Mouse (Mus musculus): ENCODE results near the gene Slc29a2. TPM values are rescaled to one million over a fixed set of nuclear protein-coding genes. Genes with fewer than 3 reads are reported as not detected.

Gene Slc29a2
- polyA plus RNA-seq, 1 experiment from 2014 or later = 8.7 TPM

- H3K9me3 ChIP-seq (replicated peaks) = no peaks in the 10 kb centered on the region
- peaks cover 37% of the 10 kb centered on the region for H3K4me1 ChIP-seq (replicated peaks)
- H3K27me3 ChIP-seq (replicated peaks) = 0 out of 2 replicates have a peak, but pooled peaks cover 6% of the 10 kb centered on the region
- peak overlapping the region; percentile 37 for H3K27ac ChIP-seq (ENCODE audit: poor library complexity, severe bottlenecking)
- WGBS = 15% methylated on average over 10 of the region's 10 CpGs
- H3K9ac ChIP-seq = peak overlapping the region; percentile 44
- ATAC-seq (ENCODE audit: insufficient number of reproducible peaks, low FRiP score) = peak; percentile 19
- H3K4me3 ChIP-seq = no peak overlapping the region
- peak overlapping the region; percentile 4; the same call in 1 of the 2 replicates for H3K4me2 ChIP-seq
- no peaks in the 10 kb centered on the region for H3K36me3 ChIP-seq
These were observed 35.4 kb downstream of the Slc29a2 start for GRCm38 (mm10) chr19:5058801-5059771.

- Histone ChIP-seq H3K27me3 (replicated peaks) (no peaks in the 10 kb centered on the region), H3K4me1 (replicated peaks) (peaks cover 49% of the 10 kb centered on the region), H3K4me3 (no peak overlapping the region), H3K9ac (no peak overlapping the region), H3K4me2 (no peak overlapping the region), H3K36me3 (no peaks in the 10 kb centered on the region), H3K27ac (ENCODE audit: poor library complexity, severe bottlenecking) (peak overlapping the region; percentile 2; the same call in 1 of the 2 replicates), H3K9me3 (replicated peaks) (no peaks in the 10 kb centered on the region)
- 46% methylated on average over 5 of the region's 5 CpGs for WGBS
- no peak for ATAC-seq (ENCODE audit: insufficient number of reproducible peaks, low FRiP score)
These were observed 37.0 kb downstream of the Slc29a2 start for GRCm38 (mm10) chr19:5060365-5061330.

GRCm38 (mm10) chr19:5062041-5062440 lies 38.4 kb downstream of the Slc29a2 start:
- no peak overlapping the region for H3K27ac ChIP-seq (ENCODE audit: poor library complexity, severe bottlenecking)
- no peak overlapping the region for H3K9ac ChIP-seq
- 82% methylated on average over 5 of the region's 5 CpGs for WGBS
- H3K27me3 ChIP-seq (replicated peaks) = no peaks in the 10 kb centered on the region
- H3K4me2 ChIP-seq = no peak overlapping the region
- no peak overlapping the region for H3K4me3 ChIP-seq
- peaks cover 53% of the 10 kb centered on the region for H3K4me1 ChIP-seq (replicated peaks)
- no peaks in the 10 kb centered on the region for H3K9me3 ChIP-seq (replicated peaks)
- H3K36me3 ChIP-seq = no peaks in the 10 kb centered on the region
- ATAC-seq (ENCODE audit: insufficient number of reproducible peaks, low FRiP score) = no peak

- peaks cover 57% of the 10 kb centered on the region for H3K4me1 ChIP-seq (replicated peaks)
- WGBS = 62% methylated on average over 6 of the region's 6 CpGs
- no peak overlapping the region for H3K9ac ChIP-seq
- no peaks in the 10 kb centered on the region for H3K36me3 ChIP-seq
- no peaks in the 10 kb centered on the region for H3K9me3 ChIP-seq (replicated peaks)
- no peak overlapping the region for H3K4me3 ChIP-seq
- no peaks in the 10 kb centered on the region for H3K27me3 ChIP-seq (replicated peaks)
- no peak overlapping the region for H3K4me2 ChIP-seq
- ATAC-seq (ENCODE audit: insufficient number of reproducible peaks, low FRiP score) = no peak
- no peak overlapping the region for H3K27ac ChIP-seq (ENCODE audit: poor library complexity, severe bottlenecking)
These were observed 38.8 kb downstream of the Slc29a2 start for GRCm38 (mm10) chr19:5062446-5062845.

GRCm38 (mm10) chr19:5065104-5065503 lies 41.4 kb downstream of the Slc29a2 start:
- Histone ChIP-seq H3K27ac (ENCODE audit: poor library complexity, severe bottlenecking) (no peak overlapping the region), H3K36me3 (no peaks in the 10 kb centered on the region), H3K9me3 (replicated peaks) (no peaks in the 10 kb centered on the region), H3K4me2 (0 out of 2 replicates have a peak overlapping the region, but pooled peaks have one; percentile 13), H3K27me3 (replicated peaks) (peaks cover 15% of the 10 kb centered on the region), H3K4me3 (no peak overlapping the region), H3K9ac (no peak overlapping the region), H3K4me1 (replicated peaks) (peaks cover 60% of the 10 kb centered on the region)
- 49% methylated on average over 7 of the region's 7 CpGs for WGBS
- no peak for ATAC-seq (ENCODE audit: insufficient number of reproducible peaks, low FRiP score)

GRCm38 (mm10) chr19:5067040-5067799 lies 43.6 kb downstream of the Slc29a2 start:
- Histone ChIP-seq H3K27ac (ENCODE audit: poor library complexity, severe bottlenecking) (peak overlapping the region; percentile 72), H3K9ac (peak overlapping the region; percentile 46; the same call in 1 of the 2 replicates), H3K27me3 (replicated peaks) (peaks cover 19% of the 10 kb centered on the region), H3K36me3 (no peaks in the 10 kb centered on the region), H3K4me2 (peak overlapping the region; percentile 96), H3K4me3 (peak overlapping the region; percentile 58), H3K4me1 (replicated peaks) (peaks cover 62% of the 10 kb centered on the region), H3K9me3 (replicated peaks) (no peaks in the 10 kb centered on the region)
- ATAC-seq (ENCODE audit: insufficient number of reproducible peaks, low FRiP score) = peak; percentile 16; the same call in 1 of the 2 replicates
- 6% methylated on average over 15 of the region's 15 CpGs for WGBS

GRCm38 (mm10) chr19:5067867-5068569 lies 44.4 kb downstream of the Slc29a2 start, which contains the start of gene Cd248:
Gene Cd248 (plus strand): TSS chr19:5068078.
- H3K4me1 ChIP-seq (replicated peaks) = peaks cover 70% of the 10 kb centered on the region
- peaks cover 19% of the 10 kb centered on the region for H3K27me3 ChIP-seq (replicated peaks)
- peak; percentile 67 for ATAC-seq (ENCODE audit: insufficient number of reproducible peaks, low FRiP score)
- no peaks in the 10 kb centered on the region for H3K36me3 ChIP-seq
- H3K9me3 ChIP-seq (replicated peaks) = no peaks in the 10 kb centered on the region
- H3K4me3 ChIP-seq = peak within 1 kb of the TSS; percentile 58
- H3K27ac ChIP-seq (ENCODE audit: poor library complexity, severe bottlenecking) = peak within 1 kb of the TSS; percentile 72
- peak within 1 kb of the TSS; percentile 85 for H3K9ac ChIP-seq
- H3K4me2 ChIP-seq = peak within 1 kb of the TSS; percentile 96
- 1% methylated on average over 55 of the region's 56 CpGs for WGBS

- H3K36me3 ChIP-seq = no peaks in the 10 kb centered on the region
- H3K4me2 ChIP-seq = peak overlapping the region; percentile 96
- ATAC-seq (ENCODE audit: insufficient number of reproducible peaks, low FRiP score) = no peak
- no peaks in the 10 kb centered on the region for H3K9me3 ChIP-seq (replicated peaks)
- H3K27ac ChIP-seq (ENCODE audit: poor library complexity, severe bottlenecking) = no peak overlapping the region
- H3K4me3 ChIP-seq = peak overlapping the region; percentile 58
- peak overlapping the region; percentile 85 for H3K9ac ChIP-seq
- H3K27me3 ChIP-seq (replicated peaks) = peaks cover 20% of the 10 kb centered on the region
- WGBS = 43% methylated on average over 21 of the region's 21 CpGs
- H3K4me1 ChIP-seq (replicated peaks) = peaks cover 71% of the 10 kb centered on the region
These were observed 45.0 kb downstream of the Slc29a2 start for GRCm38 (mm10) chr19:5068570-5069234.

- Histone ChIP-seq H3K27ac (ENCODE audit: poor library complexity, severe bottlenecking) (no peak overlapping the region), H3K36me3 (no peaks in the 10 kb centered on the region), H3K4me1 (replicated peaks) (peaks cover 70% of the 10 kb centered on the region), H3K4me3 (peak overlapping the region; percentile 58), H3K27me3 (replicated peaks) (peaks cover 28% of the 10 kb centered on the region), H3K4me2 (peak overlapping the region; percentile 96), H3K9me3 (replicated peaks) (no peaks in the 10 kb centered on the region), H3K9ac (peak overlapping the region; percentile 6; the same call in 1 of the 2 replicates)
- 80% methylated on average over 5 of the region's 5 CpGs for WGBS
- no peak for ATAC-seq (ENCODE audit: insufficient number of reproducible peaks, low FRiP score)
These were observed 45.8 kb downstream of the Slc29a2 start for GRCm38 (mm10) chr19:5069486-5069885.

Data from heart, embryonic 12.5 days (tissue).